Mouse (Mus musculus) midbrain, embryonic 10.5 days (tissue): ENCODE results near the gene Awat2. TPM values are rescaled to one million over a fixed set of nuclear protein-coding genes. Genes with fewer than 3 reads are reported as not detected.
"Not testable (repeated sequence)": the region's sequence is repeated elsewhere in the genome, so short reads cannot be mapped to it uniquely, and the experiment has no call there.

Experiments used
- DNase-seq: peaks from one replicate; pipeline ENCODE4 v3.0.0-alpha.2; 2017; ENCODE audit warnings: low spot score
- H3K27ac ChIP-seq: fragments of 300-500 bp; sonication (generic); replicated peaks from 2 replicates; pipeline ENCODE4 v1.5.1; 2016; ENCODE audit warnings: mild to moderate bottlenecking
- H3K27me3 ChIP-seq: fragments of 300-500 bp; sonication (generic); 2 replicates; pipeline ENCODE4 v1.6.1; 2016; ENCODE audit warnings: low read depth, mild to moderate bottlenecking; ENCODE audit not compliant: poor library complexity, severe bottlenecking
- H3K36me3 ChIP-seq: fragments of 300-500 bp; sonication (generic); 2 replicates; pipeline ENCODE4 v1.6.1; 2016; ENCODE audit warnings: mild to moderate bottlenecking, moderate library complexity
- H3K4me1 ChIP-seq: fragments of 300-500 bp; sonication (generic); 2 replicates; pipeline ENCODE4 v1.6.1; 2016
- H3K4me3 ChIP-seq: fragments of 300-500 bp; sonication (generic); 2 replicates; pipeline ENCODE4 v1.5.1; 2016; ENCODE audit warnings: mild to moderate bottlenecking, moderate library complexity
- H3K9me3 ChIP-seq: fragments of 300-500 bp; sonication (generic); replicated peaks from 2 replicates; pipeline ENCODE4 v1.6.1; 2016; ENCODE audit warnings: mild to moderate bottlenecking
- WGBS: fragments of 180-500 bp; shearing (Covaris S2); methylation state at CpG from one replicate; pipeline ENCODE4 v1.1.7; 2016; 5-methylcytosine and 5-hydroxymethylcytosine counted together
- polyA plus RNA-seq: library from polyadenylated mRNA; unstranded; fragments of >200 nt; fragmentation: Nextera tagmentation; extraction: Ambion mirVana; gene quantifications from 2 replicates; pipeline ENCODE4 v1.2.1, GENCODE M21; 2016

Gene Awat2
- polyA plus RNA-seq: 0.75 and 0.84 TPM in 2 replicates

DNA sequence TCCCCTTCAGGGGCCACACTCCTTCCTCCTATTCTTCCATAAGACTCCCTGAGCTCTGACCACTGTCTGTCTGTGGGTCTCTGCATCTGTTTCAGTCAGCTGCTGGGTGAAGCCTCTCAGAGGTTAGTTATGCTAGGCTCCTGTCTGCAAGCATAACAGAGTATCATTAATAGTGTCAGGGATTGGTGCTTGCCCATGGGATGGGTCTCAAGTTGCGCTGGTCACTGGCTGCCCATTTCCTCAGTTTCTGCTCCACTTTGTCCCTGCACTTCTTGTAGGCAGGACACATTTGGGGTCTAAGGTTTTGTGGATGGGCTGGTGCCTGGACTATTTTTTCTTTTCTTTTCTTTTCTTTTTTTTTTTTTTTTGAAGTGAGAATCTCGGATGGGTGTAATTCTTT lies at the start of gene Awat2:
TSS of gene Awat2 (minus strand) at position 101 of the 400 bp plus-strand sequence.
- WGBS: 88% methylated on average over 2 of the region's 2 CpGs
- H3K27me3 ChIP-seq: peaks cover 70% of the 10 kb centered on the region

GRCm38 (mm10) chrX:100480317-100480716 lies 37.8 kb upstream of the Awat2 start:
- peak; percentile 49 for DNase-seq
- Histone ChIP-seq H3K36me3 (no peaks in the 10 kb centered on the region), H3K27ac (no peak overlapping the region), H3K27me3 (peaks cover 76% of the 10 kb centered on the region), H3K9me3 (no peaks in the 10 kb centered on the region), H3K4me1 (no peaks in the 10 kb centered on the region), H3K4me3 (no peak overlapping the region)
- 39% methylated on average over 3 of the region's 3 CpGs for WGBS

More for the DNA sequence above, at the start of gene Awat2:
- H3K9me3 ChIP-seq, H3K4me3 ChIP-seq, DNase-seq, H3K27ac ChIP-seq, H3K4me1 ChIP-seq, H3K36me3 ChIP-seq: not testable (repeated sequence)

- H3K9me3 ChIP-seq: no peaks in the 10 kb centered on the region
- H3K4me1 ChIP-seq: no peaks in the 10 kb centered on the region
- no peak overlapping the region for H3K27ac ChIP-seq
- H3K4me3 ChIP-seq: no peak overlapping the region
- no peak for DNase-seq
- H3K36me3 ChIP-seq: no peaks in the 10 kb centered on the region
- 84% methylated on average over 4 of the region's 4 CpGs for WGBS
- peaks cover 87% of the 10 kb centered on the region for H3K27me3 ChIP-seq
Observed at GRCm38 (mm10) chrX:100475569-100476223, 33.2 kb upstream of the Awat2 start.

DNA sequence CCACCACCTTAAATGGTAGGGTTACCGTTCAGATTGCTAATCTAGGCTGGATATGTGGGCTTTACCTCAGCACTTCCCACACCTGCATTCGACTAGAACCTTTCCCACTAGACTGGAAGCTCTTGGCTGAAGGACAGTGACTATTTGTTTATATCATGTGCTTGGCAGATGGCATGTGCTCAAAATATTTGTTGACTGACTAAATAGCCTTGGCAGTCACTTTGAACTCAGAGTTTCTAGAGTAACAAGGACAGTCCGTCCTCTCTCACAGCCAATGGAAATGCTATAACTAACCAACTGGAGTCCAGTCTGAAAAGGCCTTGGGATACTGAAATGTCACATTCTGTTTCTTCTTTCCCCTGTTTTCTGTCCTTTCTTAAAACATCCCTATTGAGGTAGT lies 29.0 kb upstream of the Awat2 start:
- Histone ChIP-seq H3K9me3 (no peaks in the 10 kb centered on the region), H3K36me3 (no peaks in the 10 kb centered on the region), H3K27me3 (peaks cover 99% of the 10 kb centered on the region), H3K27ac (no peak overlapping the region), H3K4me3 (no peak overlapping the region), H3K4me1 (no peaks in the 10 kb centered on the region)
- 86% methylated on average over 3 of the region's 3 CpGs for WGBS
- no peak for DNase-seq

- 87% methylated on average over 3 of the region's 3 CpGs for WGBS
- Histone ChIP-seq H3K36me3 (no peaks in the 10 kb centered on the region), H3K27me3 (peaks cover 99% of the 10 kb centered on the region), H3K27ac (no peak overlapping the region), H3K4me1 (no peaks in the 10 kb centered on the region), H3K9me3 (no peaks in the 10 kb centered on the region), H3K4me3 (no peak overlapping the region)
- DNase-seq: no peak
Observed at GRCm38 (mm10) chrX:100470126-100470525, 27.6 kb upstream of the Awat2 start.

- Histone ChIP-seq H3K27ac (no peak overlapping the region), H3K4me3 (no peak overlapping the region), H3K36me3 (no peaks in the 10 kb centered on the region), H3K9me3 (no peaks in the 10 kb centered on the region), H3K27me3 (peaks cover 99% of the 10 kb centered on the region), H3K4me1 (no peaks in the 10 kb centered on the region)
- DNase-seq: no peak
- WGBS: 78% methylated on average over 4 of the region's 4 CpGs
Observed at GRCm38 (mm10) chrX:100468047-100468446, 25.5 kb upstream of the Awat2 start.

DNA sequence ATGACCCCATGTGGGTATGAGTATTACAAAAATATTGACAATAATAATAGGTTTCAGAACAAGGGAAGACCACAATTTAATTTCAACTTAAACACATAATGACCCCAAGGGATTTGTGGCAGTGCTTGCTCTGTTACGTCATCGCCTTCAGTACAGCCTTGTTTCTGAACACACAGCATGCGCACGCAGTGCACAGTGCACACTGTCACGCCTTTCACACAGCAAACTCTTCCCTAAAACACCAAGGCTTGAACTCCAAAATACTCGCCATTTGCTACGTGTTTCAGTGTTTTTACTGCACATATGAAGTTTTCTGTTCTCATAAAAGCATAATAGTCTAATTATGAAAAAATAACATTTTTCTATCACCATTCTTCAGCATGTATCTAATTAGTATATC lies 1.0 kb upstream of the Awat2 start:
- H3K4me1 ChIP-seq: peaks cover 5% of the 10 kb centered on the region; the same call in 1 of the 2 replicates
- 91% methylated on average over 7 of the region's 7 CpGs for WGBS
- no peak overlapping the region for H3K27ac ChIP-seq
- H3K27me3 ChIP-seq: peaks cover 72% of the 10 kb centered on the region
- H3K9me3 ChIP-seq: no peaks in the 10 kb centered on the region
- no peak for DNase-seq
- no peak overlapping the region for H3K4me3 ChIP-seq
- H3K36me3 ChIP-seq: no peaks in the 10 kb centered on the region

DNA sequence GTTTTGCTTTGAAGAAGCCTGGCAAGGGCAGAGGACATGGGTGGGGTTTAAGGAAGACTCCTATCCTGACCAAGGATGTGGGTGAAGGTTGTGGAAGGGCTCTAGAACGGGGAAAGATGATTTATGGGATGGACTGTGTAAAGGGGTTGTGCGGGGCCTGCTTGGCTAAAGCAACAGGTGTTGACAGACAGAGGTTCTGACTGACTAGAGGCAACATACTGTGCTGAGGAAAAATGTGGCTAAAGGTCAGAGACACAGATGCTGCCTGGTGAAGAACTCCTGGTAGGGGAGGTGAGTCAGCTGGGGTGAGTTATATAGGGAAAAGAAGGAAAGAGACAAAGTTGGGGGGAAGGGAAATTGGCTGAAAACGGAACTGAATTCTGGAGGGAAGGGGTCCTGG lies 10.2 kb downstream of the Awat2 start:
- no peak overlapping the region for H3K4me3 ChIP-seq
- peaks cover 77% of the 10 kb centered on the region for H3K27me3 ChIP-seq
- peaks cover 8% of the 10 kb centered on the region for H3K9me3 ChIP-seq
- no peaks in the 10 kb centered on the region for H3K36me3 ChIP-seq
- WGBS: 70% methylated on average over 3 of the region's 3 CpGs
- no peaks in the 10 kb centered on the region for H3K4me1 ChIP-seq
- no peak overlapping the region for H3K27ac ChIP-seq
- no peak for DNase-seq

GRCm38 (mm10) chrX:100428693-100429092 lies 13.8 kb downstream of the Awat2 start, which contains the start of gene Otud6a:
Otud6a (plus strand) TSS chrX:100429013.
- 84% methylated on average over 21 of the region's 21 CpGs for WGBS
- no peaks in the 10 kb centered on the region for H3K36me3 ChIP-seq
- no peak within 1 kb of the TSS for H3K27ac ChIP-seq
- no peak for DNase-seq
- peaks cover 49% of the 10 kb centered on the region for H3K27me3 ChIP-seq
- no peak within 1 kb of the TSS for H3K4me3 ChIP-seq
- H3K4me1 ChIP-seq: no peaks in the 10 kb centered on the region
- peaks cover 8% of the 10 kb centered on the region for H3K9me3 ChIP-seq

DNA sequence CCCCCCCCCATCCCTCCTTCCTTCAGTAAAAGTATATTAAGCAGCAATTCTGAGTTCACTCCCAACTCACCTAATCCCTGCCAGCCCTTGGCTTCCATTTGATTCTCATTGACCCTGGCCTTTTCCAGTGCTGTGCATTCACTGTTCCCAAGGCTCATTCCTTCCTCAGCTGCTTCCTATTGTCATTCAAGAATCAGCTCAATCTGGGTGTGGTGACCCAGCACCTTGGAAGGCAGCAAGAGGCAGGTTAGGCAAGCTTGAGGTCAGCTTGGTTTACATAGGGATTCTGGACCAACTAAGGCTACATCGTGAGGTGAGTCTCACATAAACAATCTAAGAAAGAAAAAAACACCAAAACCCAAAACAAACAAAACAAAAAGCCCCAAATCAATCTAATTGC lies 33.3 kb downstream of the Awat2 start:
- H3K27ac ChIP-seq: no peak overlapping the region
- no peaks in the 10 kb centered on the region for H3K4me1 ChIP-seq
- H3K9me3 ChIP-seq: no peaks in the 10 kb centered on the region
- peaks cover 77% of the 10 kb centered on the region for H3K27me3 ChIP-seq
- H3K36me3 ChIP-seq: no peaks in the 10 kb centered on the region
- H3K4me3 ChIP-seq: no peak overlapping the region
- WGBS: 67% methylated on average over 1 of the region's 1 CpGs
- DNase-seq: no peak

DNA sequence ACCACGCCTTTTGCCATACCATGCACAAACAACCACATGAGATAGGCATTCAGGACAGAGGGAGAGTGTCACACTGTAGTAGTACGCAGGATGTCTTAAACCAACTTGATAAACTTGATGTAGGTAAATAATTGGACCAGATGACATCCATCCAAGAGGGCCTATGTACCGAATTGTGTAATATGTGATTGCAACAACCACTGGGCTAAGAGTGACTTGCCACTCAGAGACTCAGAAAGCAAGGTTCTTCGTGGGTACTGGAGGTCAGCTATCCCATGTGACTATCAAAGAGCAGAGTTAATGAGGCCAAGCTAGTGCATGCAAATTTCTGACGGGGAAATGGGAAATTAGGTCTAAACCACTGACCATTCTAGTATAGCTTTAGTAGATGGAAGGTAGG lies 40.9 kb downstream of the Awat2 start:
- H3K36me3 ChIP-seq: no peaks in the 10 kb centered on the region
- no peaks in the 10 kb centered on the region for H3K4me1 ChIP-seq
- no peaks in the 10 kb centered on the region for H3K9me3 ChIP-seq
- H3K27ac ChIP-seq: no peak overlapping the region
- no peak for DNase-seq
- peaks cover 96% of the 10 kb centered on the region for H3K27me3 ChIP-seq
- 86% methylated on average over 5 of the region's 5 CpGs for WGBS
- no peak overlapping the region for H3K4me3 ChIP-seq

DNA sequence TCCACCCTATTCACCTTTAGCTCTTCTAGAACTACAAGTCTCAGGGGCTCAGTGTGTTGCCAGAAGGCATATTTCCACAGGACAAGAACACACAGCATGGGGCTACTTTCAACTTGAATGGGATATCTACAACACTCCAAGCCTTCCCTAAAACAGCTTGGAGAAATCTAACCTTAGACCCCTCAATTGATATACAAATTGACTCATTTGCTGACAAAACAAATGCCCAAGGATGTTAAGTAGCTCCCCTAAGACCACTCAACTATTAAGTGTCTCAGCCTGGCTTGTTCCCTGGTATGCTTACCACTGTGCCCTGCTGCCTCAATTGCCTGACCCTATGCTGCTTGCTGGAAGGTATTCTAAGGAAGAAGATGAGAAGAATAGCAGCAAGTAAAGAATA lies 41.6 kb downstream of the Awat2 start:
- H3K4me1 ChIP-seq: no peaks in the 10 kb centered on the region
- H3K27ac ChIP-seq: no peak overlapping the region
- no peak for DNase-seq
- H3K9me3 ChIP-seq: no peaks in the 10 kb centered on the region
- H3K36me3 ChIP-seq: no peaks in the 10 kb centered on the region
- H3K27me3 ChIP-seq: peaks cover 96% of the 10 kb centered on the region
- H3K4me3 ChIP-seq: no peak overlapping the region

GRCm38 (mm10) chrX:100395026-100395425 lies 47.5 kb downstream of the Awat2 start:
- 79% methylated on average over 8 of the region's 8 CpGs for WGBS
- H3K9me3 ChIP-seq: no peaks in the 10 kb centered on the region
- H3K4me1 ChIP-seq: no peaks in the 10 kb centered on the region
- H3K4me3 ChIP-seq: no peak overlapping the region
- no peaks in the 10 kb centered on the region for H3K36me3 ChIP-seq
- peak; percentile 12 for DNase-seq
- H3K27me3 ChIP-seq: peaks cover 94% of the 10 kb centered on the region
- no peak overlapping the region for H3K27ac ChIP-seq
